Mouse (Mus musculus): ENCODE measurements around the gene Gm49396.

DNA sequence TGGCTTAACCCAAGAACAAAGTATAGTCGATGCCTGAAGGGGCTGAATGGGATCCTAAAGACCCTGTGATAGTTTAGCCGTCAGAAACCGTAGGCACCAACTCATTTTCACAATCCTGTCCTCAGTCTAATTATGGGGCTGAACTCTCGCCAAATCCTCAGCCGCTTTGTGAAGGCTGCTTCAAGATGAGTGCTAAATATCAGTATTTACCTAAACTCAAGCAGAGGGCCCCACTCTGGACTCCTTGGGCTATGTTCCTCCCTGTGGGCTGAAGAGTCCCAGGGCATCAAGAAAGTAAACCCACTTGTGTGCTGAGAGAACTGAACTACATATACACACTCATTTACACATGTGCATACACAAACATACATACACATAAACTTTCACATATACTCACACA, 33.7 kb downstream of the Gm49396 start:
- no peak for TF ChIP-seq CTCF (IDR thresholded peaks at IDR 0.05)
- TF ChIP-seq EP300 (IDR thresholded peaks at IDR 0.05): peak; percentile 27; the same call in 1 of the 2 replicates
